Mouse (Mus musculus) kidney, adult 18-20 months (tissue): ENCODE results near the gene 9230102O04Rik.

ENCODE experiments used
- DNase-seq: peaks from one replicate; pipeline ENCODE4 v3.0.0; 2021

The 9230102O04Rik gene

DNA sequence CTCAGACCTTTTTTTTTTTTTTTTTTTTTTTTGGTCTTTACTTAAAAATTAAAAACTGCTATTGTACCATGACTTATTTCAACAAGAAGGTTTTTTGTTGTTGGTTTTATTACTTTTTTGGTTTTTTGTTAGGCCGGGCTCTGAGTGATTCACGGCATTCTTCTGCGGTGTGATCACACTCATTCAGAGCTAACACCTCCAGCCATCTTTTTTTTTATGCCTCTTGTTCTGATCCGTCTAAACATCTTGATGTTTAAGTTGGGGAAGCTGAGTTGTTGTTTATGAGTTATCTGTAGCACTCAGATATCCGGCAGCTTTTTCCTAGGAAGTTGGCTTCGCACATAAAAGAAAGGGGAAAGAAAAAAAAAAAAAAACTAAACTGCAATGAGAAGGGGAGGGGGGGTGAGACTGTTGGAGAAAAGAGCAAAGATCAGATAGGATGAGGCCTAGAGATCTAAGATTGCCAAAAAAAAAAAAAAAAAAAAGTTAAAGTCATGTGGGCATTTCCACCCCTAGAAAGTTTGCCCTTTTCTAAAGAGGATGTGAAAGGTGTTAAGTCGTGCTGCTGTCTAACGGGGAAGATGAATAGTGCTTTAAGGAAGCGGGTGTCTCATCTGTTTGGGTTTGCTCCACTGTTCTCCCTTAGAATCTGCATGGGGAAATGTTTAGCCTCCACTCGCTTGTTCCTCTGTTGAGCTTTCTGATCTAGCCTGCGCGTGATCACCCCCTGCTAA lies 22.1 kb downstream of the 9230102O04Rik start:
- no peak for DNase-seq

DNA sequence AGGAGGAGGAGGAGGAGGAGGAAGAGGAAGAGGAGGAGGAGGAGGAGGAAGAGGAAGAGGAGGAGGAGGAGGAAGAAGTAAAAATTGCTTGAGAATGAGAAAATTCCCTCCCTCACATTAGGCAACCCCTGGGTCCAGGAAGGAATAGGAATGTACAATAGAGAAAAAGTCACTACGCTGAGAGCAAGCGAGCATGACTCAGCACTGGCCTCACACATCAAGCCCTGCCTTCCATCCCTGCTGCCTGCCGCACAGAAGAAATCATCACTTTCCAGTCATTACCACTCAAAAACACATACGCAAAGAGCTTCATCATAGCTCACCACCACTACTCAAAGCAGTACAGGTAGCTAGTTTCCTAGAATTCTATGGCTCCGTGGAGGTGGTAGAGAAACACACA lies 28.6 kb downstream of the 9230102O04Rik start:
- DNase-seq = no peak

DNA sequence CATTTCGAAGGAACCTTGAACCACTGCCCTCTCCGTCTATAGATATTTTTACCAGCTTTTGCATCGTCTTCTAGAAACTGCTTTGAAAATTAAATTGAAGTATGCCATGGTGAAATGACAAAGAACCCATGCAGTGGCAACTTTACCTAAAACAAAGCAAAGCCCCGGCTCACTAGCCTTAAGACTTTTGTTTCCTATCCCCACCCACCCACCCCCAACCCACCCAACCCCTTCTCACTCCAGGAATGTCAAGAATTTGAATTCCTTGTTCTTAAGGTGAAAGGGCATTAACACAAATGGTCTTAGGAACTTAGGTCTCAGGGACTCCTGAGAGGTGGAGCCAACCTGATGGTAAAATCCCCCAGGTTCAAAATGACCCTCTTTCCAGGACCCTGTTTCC lies 33.5 kb downstream of the 9230102O04Rik start:
- DNase-seq = no peak

DNA sequence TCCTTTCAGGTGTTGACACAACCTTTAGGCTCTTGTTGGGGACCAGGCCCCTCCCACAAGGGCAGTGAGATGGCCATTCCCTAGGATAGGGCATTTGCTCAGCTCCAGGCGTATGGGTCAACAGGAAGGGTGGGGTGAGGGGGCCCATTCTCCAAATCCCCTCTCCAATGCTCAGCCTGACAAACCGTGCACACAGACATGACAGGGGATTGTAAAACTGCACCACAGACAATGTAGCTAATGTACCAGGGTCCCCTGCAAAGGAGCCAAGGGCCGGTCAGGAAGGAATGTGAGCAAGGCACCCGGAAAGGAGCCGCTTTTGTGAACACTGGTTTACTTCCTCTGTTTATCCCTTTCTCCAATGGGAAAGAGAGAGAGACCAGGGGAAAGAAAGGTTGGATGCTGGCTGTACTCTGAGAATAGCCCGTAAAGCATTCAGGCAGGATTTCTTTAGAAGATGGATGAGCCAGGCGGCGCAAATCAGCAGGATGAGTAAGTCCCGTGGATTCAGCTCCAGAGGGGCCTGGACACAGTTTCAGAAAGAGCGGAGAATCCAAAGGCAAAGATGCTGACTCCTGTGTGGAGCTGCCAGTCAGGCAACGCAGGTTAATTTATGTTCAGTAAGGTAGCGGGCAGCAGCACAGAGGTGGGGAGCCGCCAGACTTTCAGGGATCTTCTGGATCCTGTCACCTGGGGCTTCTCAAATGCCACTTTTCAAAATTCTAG lies 36.3 kb downstream of the 9230102O04Rik start:
- DNase-seq = no peak

DNA sequence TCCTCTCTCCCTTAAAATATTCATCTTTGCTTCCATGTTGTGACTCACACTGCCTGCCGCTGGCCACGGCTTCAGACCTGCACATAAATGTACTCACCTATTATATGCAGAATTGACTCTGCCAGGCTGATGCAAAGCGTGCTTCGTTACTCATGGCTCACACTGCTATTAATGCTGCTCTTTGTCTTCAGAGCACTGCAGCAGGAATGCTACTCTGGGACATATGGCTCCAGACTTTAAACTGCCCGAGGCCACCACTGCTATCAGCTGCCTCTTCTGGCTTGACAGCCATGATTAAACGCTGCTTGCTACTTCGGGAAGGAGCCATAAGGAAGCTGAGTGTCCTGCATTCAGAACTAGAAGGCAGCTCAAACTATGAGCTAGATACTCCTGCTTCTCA lies 54.1 kb downstream of the 9230102O04Rik start:
- DNase-seq = no peak

DNA sequence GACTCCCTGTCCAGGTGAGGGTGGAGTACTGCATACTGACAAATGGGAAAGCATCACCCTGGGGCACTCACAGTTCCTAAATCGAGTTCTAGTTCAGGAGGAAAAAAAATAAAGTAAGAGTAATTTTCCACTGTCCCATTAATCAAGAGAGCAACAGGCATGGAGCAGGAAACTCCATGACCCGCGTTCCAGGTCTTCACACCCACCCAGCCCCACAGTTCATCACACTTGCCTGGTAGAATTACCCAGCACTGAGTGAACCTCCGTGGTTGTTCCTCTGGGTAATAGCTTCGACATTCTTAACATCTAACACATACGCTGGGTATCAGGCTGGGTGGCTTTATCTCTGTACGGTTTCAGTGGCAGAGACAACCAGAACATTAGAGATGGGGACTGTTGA lies 55.6 kb downstream of the 9230102O04Rik start:
- no peak for DNase-seq
